15 mouse cellular contexts compared by ENCODE assay signal in genomic region chr3:65365184-65365583, GRCm38 (mm10). TPM values are rescaled to one million over a fixed set of nuclear protein-coding genes. Genes with fewer than 3 reads are reported as not detected.
DNase-seq lines count a peak whose midpoint lies in the region; ATAC-seq and TF ChIP-seq lines count a peak whose summit lies in the region.
"Had no signal": no experiment of that assay in that cellular context is flagged by ENCODE, and none has a peak within 500 bp of the region (broad histone marks: within the 10 kb centered on the region; RNA-seq: fewer than 3 reads in every experiment).

No protein-coding gene starts in this region.

- H3K79me2 ChIP-seq in liver, adult 2 months (ENCODE audit: control insufficient read depth, insufficient read depth, low read length) = no peaks in the 10 kb centered on the region

- peak overlapping the region; percentile 79; the same call in 1 of the 2 replicates for H3K27ac ChIP-seq in liver, adult 2 months (replicated peaks; ENCODE audit: insufficient read depth, low read depth, low read length)
- no peak overlapping the region for H3K27ac ChIP-seq in liver, embryonic 11.5 days (ENCODE audit: low read depth, low read length)
- H3K27ac ChIP-seq: forebrain, embryonic 13.5 days; hindbrain, embryonic 14.5 days; liver, embryonic 15.5 days had no signal

- H3K36me3 ChIP-seq in liver, adult 2 months (ENCODE audit: control insufficient read depth, insufficient read depth, low read length) = no peaks in the 10 kb centered on the region
- no peaks in the 10 kb centered on the region for H3K36me3 ChIP-seq in liver, embryonic 11.5 days (ENCODE audit: control insufficient read depth, insufficient read depth, low read length)
- H3K36me3 ChIP-seq: liver, embryonic 15.5 days had no signal

- no peak for ATAC-seq in liver, embryonic 11.5 days (replicated peaks; ENCODE audit: low FRiP score)
- ATAC-seq: forebrain, embryonic 13.5 days; intestine, postnatal 0 days had no signal

- no peaks in the 10 kb centered on the region for H3K9me3 ChIP-seq in liver, embryonic 11.5 days (ENCODE audit: control insufficient read depth, low read length)
- H3K9me3 ChIP-seq: forebrain, embryonic 13.5 days; G1E; liver, embryonic 15.5 days had no signal

- TF ChIP-seq POLR2A in liver, adult 2 months (IDR thresholded peaks at IDR 0.05; ENCODE audit: extremely low read depth, insufficient read depth, low read length) = no peak

- DNase-seq in gastrocnemius, adult 18-20 months (ENCODE audit: low spot score) = peak; percentile 68
- DNase-seq in gastrocnemius, postnatal 10 days = no peak
- peak; percentile 98 for DNase-seq in liver, adult 2 months (ENCODE audit: extremely low read depth, low read depth, low spot score)
- DNase-seq in liver, embryonic 11.5 days (ENCODE audit: low spot score) = no peak
- peak; percentile 24 for DNase-seq in adrenal gland, postnatal 25 days
- DNase-seq in skeletal muscle tissue, adult 2 months (ENCODE audit: low read depth, low spot score) = peak; percentile 79
- DNase-seq in left cerebral cortex, postnatal 4 days = no peak
- DNase-seq: layer of hippocampus, adult 9-11 months; midbrain, embryonic 14.5 days; right cerebral cortex, adult 18-20 months had no signal

- H3K9ac ChIP-seq in liver, adult 2 months (ENCODE audit: low read depth, low read length) = no peak overlapping the region
- no peak overlapping the region for H3K9ac ChIP-seq in liver, embryonic 11.5 days (ENCODE audit: low read depth, low read length)
- H3K9ac ChIP-seq: forebrain, embryonic 13.5 days; hindbrain, embryonic 14.5 days; liver, embryonic 15.5 days had no signal

- no peak for TF ChIP-seq CTCF in liver, adult 2 months (IDR thresholded peaks at IDR 0.05; ENCODE audit: low read depth, low read length)

- no peak overlapping the region for H3K4me2 ChIP-seq in liver, embryonic 11.5 days
- H3K4me2 ChIP-seq: forebrain, embryonic 13.5 days; hindbrain, embryonic 14.5 days; liver, embryonic 15.5 days had no signal

- no peaks in the 10 kb centered on the region for H3K27me3 ChIP-seq in liver, adult 2 months (ENCODE audit: control insufficient read depth, insufficient read depth, low read length)
- H3K27me3 ChIP-seq in liver, embryonic 11.5 days (replicated peaks; ENCODE audit: control insufficient read depth, insufficient read depth, low read length) = no peaks in the 10 kb centered on the region
- H3K27me3 ChIP-seq: forebrain, embryonic 13.5 days; liver, embryonic 15.5 days had no signal

- no peak overlapping the region for H3K4me3 ChIP-seq in liver, adult 2 months (ENCODE audit: insufficient read depth, low read depth, low read length)
- H3K4me3 ChIP-seq in liver, embryonic 11.5 days (ENCODE audit: low read depth, low read length) = no peak overlapping the region
- H3K4me3 ChIP-seq: forebrain, embryonic 13.5 days; liver, embryonic 15.5 days had no signal

- intact Hi-C loops in left cerebral cortex, postnatal 4 days (cut with DNase I) = no loop called here

- H3K4me1 ChIP-seq in liver, adult 2 months (ENCODE audit: control insufficient read depth, insufficient read depth, low read length) = peaks cover 14% of the 10 kb centered on the region
- no peaks in the 10 kb centered on the region; the same call in 1 of the 2 replicates for H3K4me1 ChIP-seq in liver, embryonic 11.5 days (replicated peaks; ENCODE audit: control insufficient read depth, insufficient read depth, low read length)
- H3K4me1 ChIP-seq: liver, embryonic 15.5 days had no signal

- 31% methylated on average over 6 of the region's 6 CpGs for WGBS in liver, adult 2 months
- WGBS in liver, embryonic 11.5 days = 82% methylated on average over 6 of the region's 6 CpGs

RNA-seq across cellular contexts. Expression of gene Ssr3, which starts 27.2 kb away (rescaled TPM):
- total RNA-seq in gastrocnemius, adult 18-20 months (2021) = 100 to 1,000 TPM; 132 to 153 TPM
- 100 to 1,000 TPM; 194 to 210 TPM for total RNA-seq in gastrocnemius, postnatal 10 days (2021)
- 172 and 177 TPM in 2 replicates for total RNA-seq in liver, adult 2 months (2014; rRNA removed)
- 74.4 and 78.1 TPM in 2 replicates for polyA plus RNA-seq in liver, adult 2 months (2012; rRNA removed)
- polyA plus RNA-seq in liver, embryonic 11.5 days (2014; fragmentation: Nextera tagmentation; extraction: Ambion mirVana) = 228 and 245 TPM in 2 replicates
- total RNA-seq in adrenal gland, postnatal 25 days (2021) = 146 and 165 TPM in 2 replicates
- total RNA-seq in left cerebral cortex, postnatal 4 days (2021) = 100 to 1,000 TPM; 133 to 147 TPM

Comparison
In these comparisons a context has a peak if more than half of its experiments do, and no peak if none do; other contexts are left out.
1. DNase-seq: peak in gastrocnemius, adult 18-20 months (single experiment), liver, adult 2 months (single experiment), adrenal gland, postnatal 25 days (single experiment) and skeletal muscle tissue, adult 2 months (single experiment); none in gastrocnemius, postnatal 10 days (single experiment), liver, embryonic 11.5 days (single experiment) and left cerebral cortex, postnatal 4 days (single experiment).